Mouse (Mus musculus) E14TG2a.4 (cell line): Measurements from ENCODE around the gene Slc16a3.
A peak's percentile ranks its signal among the peaks of the same experiment; 100 is the strongest.

ENCODE experiments used
- H3K27me3 ChIP-seq: 2 replicates; pipeline ENCODE4 v1.6.1; 2014; ENCODE audit warnings: low read length, control low read depth; ENCODE audit not compliant: insufficient read depth
- H3K36me3 ChIP-seq: 2 replicates; pipeline ENCODE4 v1.6.1; 2014; ENCODE audit warnings: low read length, control low read depth; ENCODE audit not compliant: insufficient read depth
- H3K4me1 ChIP-seq: replicated peaks from 2 replicates; pipeline ENCODE4 v1.6.1; 2014; ENCODE audit warnings: low read depth, low read length, control low read depth
- H3K4me3 ChIP-seq: replicated peaks from 2 replicates; pipeline ENCODE4 v1.5.1; 2014; ENCODE audit warnings: mild to moderate bottlenecking, low read length
- H3K9me3 ChIP-seq: 2 replicates; pipeline ENCODE4 v1.6.1; 2014; ENCODE audit warnings: low read length, control low read depth
- CTCF ChIP-seq: conservative IDR thresholded peaks from 2 replicates; pipeline ENCODE4 v1.5.1; 2014; ENCODE audit warnings: low read length
- NANOG ChIP-seq: IDR thresholded peaks from 2 replicates; pipeline ENCODE4 v1.6.1; 2014; ENCODE audit warnings: borderline replicate concordance, low read length, mixed read lengths
- POU5F1 ChIP-seq: IDR thresholded peaks from 2 replicates; pipeline ENCODE4 v1.6.1; 2014; ENCODE audit warnings: low read length, borderline replicate concordance

Slc16a3 gene

GRCm38 (mm10) chr11:120948328-120948727, at the start of gene Slc16a3:
Gene Slc16a3, plus strand, starts transcription at chr11:120948480.
- Histone ChIP-seq H3K36me3 (peaks cover 30% of the 10 kb centered on the region), H3K4me3 (peak within 1 kb of the TSS; percentile 93), H3K4me1 (peaks cover 81% of the 10 kb centered on the region), H3K27me3 (peaks cover 32% of the 10 kb centered on the region), H3K9me3 (no peaks in the 10 kb centered on the region)
- no peak for TF ChIP-seq CTCF
- no peak for TF ChIP-seq NANOG
- no peak for TF ChIP-seq POU5F1

- H3K9me3 ChIP-seq = no peaks in the 10 kb centered on the region
- no peaks in the 10 kb centered on the region for H3K27me3 ChIP-seq
- no peak overlapping the region for H3K4me3 ChIP-seq
- peaks cover 28% of the 10 kb centered on the region for H3K4me1 ChIP-seq
- TF ChIP-seq CTCF = no peak
- TF ChIP-seq POU5F1 = no peak
- TF ChIP-seq NANOG = no peak
- H3K36me3 ChIP-seq = peaks cover 6% of the 10 kb centered on the region
Observed at GRCm38 (mm10) chr11:120900276-120901244, 47.7 kb upstream of the Slc16a3 start.

DNA sequence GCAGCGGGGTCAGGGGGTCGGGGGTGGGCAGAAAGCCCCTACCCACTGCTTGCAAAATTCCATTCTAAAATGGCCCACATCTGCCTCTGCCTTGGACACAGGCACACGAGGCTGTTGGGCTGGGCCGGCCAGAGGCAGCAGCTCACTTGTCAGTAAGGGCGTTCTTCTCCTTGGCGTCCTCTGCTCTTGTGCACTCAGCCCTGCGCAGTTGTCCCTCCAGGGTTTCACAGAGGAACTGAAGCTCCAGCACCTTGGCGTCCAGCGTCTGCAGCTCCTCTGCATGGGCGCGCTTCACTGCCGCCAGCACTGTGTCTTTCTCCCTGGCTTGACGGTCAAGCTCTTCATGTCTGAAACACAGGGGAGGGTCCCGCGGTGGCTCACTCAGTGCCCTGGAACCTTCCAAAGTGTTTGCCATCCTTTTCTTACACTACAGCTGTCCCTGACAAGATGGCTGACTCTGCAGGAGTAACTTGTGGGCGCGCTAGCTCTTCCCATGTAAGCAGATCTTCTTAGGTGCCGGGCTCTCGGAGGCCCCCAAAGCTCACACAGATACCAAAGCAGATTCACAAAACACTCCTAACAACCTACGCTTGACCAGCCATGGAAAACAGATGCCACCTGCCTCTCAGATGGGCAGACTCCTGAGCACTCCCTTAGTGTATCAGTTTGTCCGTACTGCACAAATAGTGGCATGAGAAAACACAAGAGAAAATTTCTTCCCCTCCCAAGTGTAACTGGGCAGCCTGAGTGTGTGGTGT, 46.4 kb upstream of the Slc16a3 start:
- H3K36me3 ChIP-seq = peaks cover 5% of the 10 kb centered on the region
- H3K4me3 ChIP-seq = peak overlapping the region; percentile 68
- H3K4me1 ChIP-seq = peaks cover 28% of the 10 kb centered on the region
- no peaks in the 10 kb centered on the region for H3K27me3 ChIP-seq
- TF ChIP-seq POU5F1 (no peak), CTCF (no peak), NANOG (no peak)
- H3K9me3 ChIP-seq = no peaks in the 10 kb centered on the region

GRCm38 (mm10) chr11:120902487-120903142, 45.7 kb upstream of the Slc16a3 start:
- H3K27me3 ChIP-seq = no peaks in the 10 kb centered on the region
- H3K4me3 ChIP-seq = peak overlapping the region; percentile 68
- H3K36me3 ChIP-seq = peaks cover 2% of the 10 kb centered on the region
- H3K9me3 ChIP-seq = peaks cover 4% of the 10 kb centered on the region
- H3K4me1 ChIP-seq = peaks cover 28% of the 10 kb centered on the region
- TF ChIP-seq NANOG = no peak
- TF ChIP-seq POU5F1 = no peak
- TF ChIP-seq CTCF = no peak

DNA sequence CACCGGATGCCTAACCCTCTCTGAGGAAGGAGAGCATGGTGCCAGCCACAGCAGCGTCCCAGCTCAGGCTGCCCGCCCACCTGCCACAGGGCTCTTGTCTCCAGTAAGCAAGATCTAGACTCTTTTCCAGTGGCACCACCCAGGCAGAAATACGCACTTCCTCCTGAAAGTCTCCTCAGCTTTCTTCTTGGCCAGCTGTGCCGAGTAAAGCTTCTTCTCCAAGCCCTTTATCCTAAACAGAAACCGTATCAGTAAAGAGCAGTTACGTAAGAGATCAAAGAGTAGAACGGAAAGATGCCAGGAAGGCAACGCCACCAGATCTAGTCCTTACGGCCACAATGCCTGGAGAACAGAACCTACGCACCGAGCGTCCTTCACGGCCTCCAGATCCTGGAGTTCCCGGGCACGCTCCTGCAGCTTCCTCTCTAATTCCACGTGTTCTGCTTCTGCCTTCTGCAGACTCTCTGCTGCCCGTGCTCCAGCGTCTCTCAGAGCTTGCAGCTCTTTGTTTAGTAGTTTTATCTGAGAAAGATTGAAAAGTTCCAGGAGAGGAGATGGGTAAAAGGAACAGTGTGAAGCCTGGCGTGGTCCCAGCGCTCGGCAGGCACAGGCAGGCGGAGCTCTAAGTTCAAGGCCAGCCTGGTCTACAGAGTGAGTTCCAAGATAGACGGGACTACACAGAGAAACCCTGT, 45.0 kb upstream of the Slc16a3 start:
- Histone ChIP-seq H3K4me1 (peaks cover 28% of the 10 kb centered on the region), H3K9me3 (peaks cover 11% of the 10 kb centered on the region), H3K36me3 (no peaks in the 10 kb centered on the region), H3K27me3 (no peaks in the 10 kb centered on the region), H3K4me3 (peak overlapping the region; percentile 20; the same call in 1 of the 2 replicates)
- TF ChIP-seq POU5F1 = no peak
- TF ChIP-seq CTCF = no peak
- no peak for TF ChIP-seq NANOG

DNA sequence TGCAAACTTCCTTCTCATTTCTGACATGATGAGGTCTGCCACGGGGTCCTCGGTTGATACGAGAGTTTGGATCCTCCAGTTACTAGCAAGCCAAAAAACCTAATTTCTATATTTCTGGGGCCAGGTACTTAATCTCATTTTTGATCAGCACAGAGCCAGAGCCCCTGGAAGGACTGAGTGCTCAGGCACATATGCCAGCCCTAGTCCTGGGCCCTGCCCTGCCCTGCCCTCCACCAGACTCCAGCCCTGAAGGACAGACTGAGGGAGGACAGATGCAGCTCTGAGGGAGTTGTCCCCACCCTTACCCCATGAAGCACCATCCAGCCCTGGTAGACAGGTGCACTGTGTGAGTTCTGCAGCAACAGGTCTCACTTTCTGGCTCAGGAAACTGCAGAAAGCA, 43.7 kb upstream of the Slc16a3 start:
- TF ChIP-seq NANOG = no peak
- TF ChIP-seq CTCF = no peak
- TF ChIP-seq POU5F1 = no peak
- Histone ChIP-seq H3K36me3 (no peaks in the 10 kb centered on the region), H3K9me3 (peaks cover 11% of the 10 kb centered on the region), H3K27me3 (no peaks in the 10 kb centered on the region), H3K4me1 (peaks cover 28% of the 10 kb centered on the region), H3K4me3 (no peak overlapping the region)

GRCm38 (mm10) chr11:120905430-120905873, 42.8 kb upstream of the Slc16a3 start:
- no peak for TF ChIP-seq POU5F1
- peak; percentile 73 for TF ChIP-seq CTCF
- TF ChIP-seq NANOG = no peak
- Histone ChIP-seq H3K9me3 (peaks cover 11% of the 10 kb centered on the region), H3K36me3 (no peaks in the 10 kb centered on the region), H3K4me3 (no peak overlapping the region), H3K4me1 (peaks cover 28% of the 10 kb centered on the region), H3K27me3 (no peaks in the 10 kb centered on the region)

DNA sequence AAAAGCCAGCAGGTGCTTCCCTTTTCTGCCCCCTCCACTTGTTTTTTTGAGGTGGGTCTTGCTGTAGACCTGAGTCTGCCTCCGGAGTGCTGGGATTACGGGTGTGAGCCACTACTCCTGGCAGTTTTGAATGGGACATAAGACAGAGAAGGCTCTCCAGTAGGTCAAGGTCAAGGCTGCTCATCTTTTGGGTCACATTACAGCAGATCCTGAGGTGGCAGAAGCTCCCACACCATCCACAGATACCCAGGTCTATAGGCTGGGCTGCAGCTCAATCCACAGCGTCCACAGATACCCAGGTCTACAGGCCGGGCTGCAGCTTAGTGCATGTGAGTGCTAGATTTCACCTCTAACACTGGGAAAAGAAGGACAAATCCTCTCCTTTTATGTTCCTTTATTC, 34.5 kb upstream of the Slc16a3 start:
- Histone ChIP-seq H3K4me1 (peaks cover 6% of the 10 kb centered on the region), H3K27me3 (no peaks in the 10 kb centered on the region), H3K36me3 (peaks cover 35% of the 10 kb centered on the region), H3K4me3 (no peak overlapping the region), H3K9me3 (peaks cover 7% of the 10 kb centered on the region)
- TF ChIP-seq POU5F1 (no peak), CTCF (no peak), NANOG (no peak)
